Mouse (Mus musculus) heart, embryonic 16.5 days (tissue): ENCODE measurements around the gene Pafah1b3. TPM values are rescaled to one million over a fixed set of nuclear protein-coding genes. Genes with fewer than 3 reads are reported as not detected.

Source experiments
- ATAC-seq: fragments of 200-750 bp; cut with Nextera tagmentation; replicated peaks from 2 replicates; pipeline ENCODE4 v1.8.0; 2017; ENCODE audit warnings: moderate number of reproducible peaks; ENCODE audit not compliant: insufficient read depth, low FRiP score; ENCODE audit errors: extremely low read depth
- H3K27ac ChIP-seq: fragments of 300-500 bp; sonication (generic); 2 replicates; pipeline ENCODE4 v1.5.1; 2014; ENCODE audit warnings: mild to moderate bottlenecking, low read length, control low read depth, moderate library complexity
- H3K27me3 ChIP-seq: fragments of 300-500 bp; sonication (generic); 2 replicates; pipeline ENCODE4 v1.6.1; 2014; ENCODE audit warnings: low read length, mixed read lengths; ENCODE audit not compliant: control insufficient read depth, insufficient read depth
- H3K36me3 ChIP-seq: fragments of 300-500 bp; sonication (generic); 2 replicates; pipeline ENCODE4 v1.6.1; 2014; ENCODE audit not compliant: control insufficient read depth, insufficient read depth
- H3K4me1 ChIP-seq: fragments of 300-500 bp; sonication (generic); 2 replicates; pipeline ENCODE4 v1.6.1; 2014; ENCODE audit warnings: low read length, mixed read lengths; ENCODE audit not compliant: control insufficient read depth, insufficient read depth
- H3K4me2 ChIP-seq: fragments of 300-500 bp; sonication (generic); 2 replicates; pipeline ENCODE4 v1.6.1; 2014; ENCODE audit warnings: low read depth, mild to moderate bottlenecking, control low read depth, low read length
- H3K4me3 ChIP-seq: fragments of 300-500 bp; sonication (generic); 2 replicates; pipeline ENCODE4 v1.5.1; 2014; ENCODE audit warnings: mild to moderate bottlenecking, control low read depth, low read length
- H3K9ac ChIP-seq: fragments of 300-500 bp; sonication (generic); 2 replicates; pipeline ENCODE4 v1.6.1; 2014; ENCODE audit warnings: low read length, control low read depth
- H3K9me3 ChIP-seq: fragments of 300-500 bp; sonication (generic); replicated peaks from 2 replicates; pipeline ENCODE4 v1.6.1; 2016; ENCODE audit warnings: low read length; ENCODE audit not compliant: control insufficient read depth
- WGBS: fragments of 180-500 bp; shearing (Covaris S2); extraction: QIAGEN DNeasy Blood & Tissue Kit; methylation state at CpG from one replicate; pipeline ENCODE4 v1.1.7; 2014; 5-methylcytosine and 5-hydroxymethylcytosine counted together
- polyA plus RNA-seq: library from polyadenylated mRNA; unstranded; fragments of >200 nt; fragmentation: Nextera tagmentation; extraction: Ambion mirVana; gene quantifications from 2 replicates; pipeline ENCODE4 v1.2.1, GENCODE M21; 2015

The Pafah1b3 gene
- polyA plus RNA-seq, 1 experiment from 2014 or later: 111 TPM

- H3K27me3 ChIP-seq: no peaks in the 10 kb centered on the region
- 0 out of 2 replicates have a peak, but pooled peaks cover 5% of the 10 kb centered on the region for H3K36me3 ChIP-seq
- ATAC-seq: no peak
- peaks cover 61% of the 10 kb centered on the region for H3K4me1 ChIP-seq
- H3K9me3 ChIP-seq: no peaks in the 10 kb centered on the region
- H3K27ac ChIP-seq: peak overlapping the region; percentile 40; the same call in 1 of the 2 replicates
- H3K4me2 ChIP-seq: no peak overlapping the region
- WGBS: 79% methylated on average over 22 of the region's 22 CpGs
- no peak overlapping the region for H3K4me3 ChIP-seq
- peak overlapping the region; percentile 32; the same call in 1 of the 2 replicates for H3K9ac ChIP-seq
Observed at GRCm38 (mm10) chr7:25273259-25274241, 24.2 kb downstream of the Pafah1b3 start.

- ATAC-seq: no peak
- Histone ChIP-seq H3K36me3 (0 out of 2 replicates have a peak, but pooled peaks cover 5% of the 10 kb centered on the region), H3K4me3 (no peak overlapping the region), H3K27ac (no peak overlapping the region), H3K9ac (no peak overlapping the region), H3K4me2 (no peak overlapping the region), H3K27me3 (no peaks in the 10 kb centered on the region), H3K4me1 (peaks cover 56% of the 10 kb centered on the region), H3K9me3 (no peaks in the 10 kb centered on the region)
- 80% methylated on average over 38 of the region's 38 CpGs for WGBS
Observed at GRCm38 (mm10) chr7:25272445-25273258, 25.1 kb downstream of the Pafah1b3 start.

- no peak overlapping the region for H3K4me2 ChIP-seq
- no peaks in the 10 kb centered on the region for H3K9me3 ChIP-seq
- ATAC-seq: no peak
- H3K4me1 ChIP-seq: peaks cover 51% of the 10 kb centered on the region
- H3K27ac ChIP-seq: no peak overlapping the region
- H3K27me3 ChIP-seq: no peaks in the 10 kb centered on the region
- 80% methylated on average over 30 of the region's 30 CpGs for WGBS
- 0 out of 2 replicates have a peak, but pooled peaks cover 5% of the 10 kb centered on the region for H3K36me3 ChIP-seq
- H3K9ac ChIP-seq: no peak overlapping the region
- H3K4me3 ChIP-seq: no peak overlapping the region
Observed at GRCm38 (mm10) chr7:25271651-25272444, 25.9 kb downstream of the Pafah1b3 start.

GRCm38 (mm10) chr7:25270652-25271633 is 26.8 kb downstream of the Pafah1b3 start:
- Histone ChIP-seq H3K4me1 (peaks cover 45% of the 10 kb centered on the region), H3K4me2 (no peak overlapping the region), H3K4me3 (no peak overlapping the region), H3K9me3 (no peaks in the 10 kb centered on the region), H3K27me3 (no peaks in the 10 kb centered on the region), H3K27ac (no peak overlapping the region), H3K36me3 (0 out of 2 replicates have a peak, but pooled peaks cover 5% of the 10 kb centered on the region), H3K9ac (peak overlapping the region; percentile 7; the same call in 1 of the 2 replicates)
- 89% methylated on average over 35 of the region's 35 CpGs for WGBS
- ATAC-seq: no peak

GRCm38 (mm10) chr7:25269545-25270271 is 28.1 kb downstream of the Pafah1b3 start:
- Histone ChIP-seq H3K27ac (peak overlapping the region; percentile 84), H3K4me2 (peak overlapping the region; percentile 74), H3K4me1 (peaks cover 33% of the 10 kb centered on the region), H3K36me3 (0 out of 2 replicates have a peak, but pooled peaks cover 5% of the 10 kb centered on the region), H3K9ac (peak overlapping the region; percentile 92), H3K9me3 (no peaks in the 10 kb centered on the region), H3K27me3 (no peaks in the 10 kb centered on the region), H3K4me3 (peak overlapping the region; percentile 89)
- no peak for ATAC-seq
- 78% methylated on average over 8 of the region's 8 CpGs for WGBS

GRCm38 (mm10) chr7:25269029-25269428 is 28.8 kb downstream of the Pafah1b3 start:
- no peaks in the 10 kb centered on the region for H3K27me3 ChIP-seq
- H3K27ac ChIP-seq: peak overlapping the region; percentile 84
- 30% methylated on average over 4 of the region's 4 CpGs for WGBS
- peak overlapping the region; percentile 92 for H3K9ac ChIP-seq
- no peak for ATAC-seq
- H3K9me3 ChIP-seq: no peaks in the 10 kb centered on the region
- peak overlapping the region; percentile 89 for H3K4me3 ChIP-seq
- peaks cover 26% of the 10 kb centered on the region for H3K4me1 ChIP-seq
- 0 out of 2 replicates have a peak, but pooled peaks cover 5% of the 10 kb centered on the region for H3K36me3 ChIP-seq
- peak overlapping the region; percentile 74 for H3K4me2 ChIP-seq

GRCm38 (mm10) chr7:25268588-25268987 is 29.2 kb downstream of the Pafah1b3 start:
- Histone ChIP-seq H3K4me2 (peak overlapping the region; percentile 74), H3K9ac (peak overlapping the region; percentile 92), H3K27ac (peak overlapping the region; percentile 84), H3K27me3 (no peaks in the 10 kb centered on the region), H3K4me3 (peak overlapping the region; percentile 89), H3K9me3 (no peaks in the 10 kb centered on the region), H3K36me3 (0 out of 2 replicates have a peak, but pooled peaks cover 5% of the 10 kb centered on the region), H3K4me1 (peaks cover 22% of the 10 kb centered on the region)
- no peak for ATAC-seq
- under 1% methylated on average over 7 of the region's 7 CpGs for WGBS
